Mouse (Mus musculus) cerebellum, postnatal 36 days (tissue): ENCODE results near the gene Cyp3a41b.
"Not testable (repeated sequence)": the region's sequence is repeated elsewhere in the genome, so short reads cannot be mapped to it uniquely, and the experiment has no call there.

Experiments used
- DNase-seq, 2 experiments: peaks; one replicate each; pipeline ENCODE4 v3.0.0; 2021 to 2022; ENCODE audit warnings: mixed read lengths in 2 of 2

Cyp3a41b gene

DNA sequence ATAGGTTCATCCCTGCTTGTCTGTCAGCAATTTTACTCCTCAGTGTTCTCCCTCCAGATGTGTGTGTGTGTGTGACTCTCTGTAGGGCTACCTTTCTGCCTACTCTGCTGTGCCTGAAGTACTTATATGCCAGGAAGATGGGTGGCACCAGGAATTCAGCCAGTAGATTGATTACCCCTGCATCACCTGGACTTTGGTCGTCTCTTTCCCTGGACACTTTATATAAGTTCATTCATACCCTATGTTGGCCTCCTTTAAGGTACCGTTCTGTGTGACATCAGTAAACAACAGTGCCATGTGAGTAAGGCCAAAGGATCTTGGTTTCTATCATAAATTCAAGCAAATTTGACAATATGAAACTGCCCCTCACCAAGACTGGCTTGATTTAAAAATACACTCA, at the start of gene Cyp3a41b:
Gene Cyp3a41b, minus strand, starts transcription at position 101 of the 400 bp plus-strand sequence.
- not testable (repeated sequence) for DNase-seq

DNA sequence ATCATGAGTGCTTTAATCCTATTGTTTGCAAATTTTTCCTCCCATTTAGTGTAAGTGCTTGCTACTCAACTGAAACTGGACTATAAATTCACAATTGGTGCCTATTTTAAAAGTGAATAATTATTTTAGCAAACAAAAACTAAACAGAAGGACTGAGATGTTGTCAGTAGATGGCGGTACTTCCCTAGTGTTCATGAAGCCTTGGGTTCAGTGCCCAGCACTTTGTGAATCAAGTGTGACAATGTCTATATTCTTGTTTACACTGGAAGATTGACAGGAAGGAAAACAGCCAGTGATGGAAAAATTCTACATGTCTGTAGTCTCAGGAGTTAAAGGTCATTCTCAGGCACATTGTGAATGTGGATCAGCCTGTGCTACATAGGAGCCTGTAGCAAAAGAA, 47.8 kb upstream of the Cyp3a41b start:
- DNase-seq = not testable (repeated sequence)

DNA sequence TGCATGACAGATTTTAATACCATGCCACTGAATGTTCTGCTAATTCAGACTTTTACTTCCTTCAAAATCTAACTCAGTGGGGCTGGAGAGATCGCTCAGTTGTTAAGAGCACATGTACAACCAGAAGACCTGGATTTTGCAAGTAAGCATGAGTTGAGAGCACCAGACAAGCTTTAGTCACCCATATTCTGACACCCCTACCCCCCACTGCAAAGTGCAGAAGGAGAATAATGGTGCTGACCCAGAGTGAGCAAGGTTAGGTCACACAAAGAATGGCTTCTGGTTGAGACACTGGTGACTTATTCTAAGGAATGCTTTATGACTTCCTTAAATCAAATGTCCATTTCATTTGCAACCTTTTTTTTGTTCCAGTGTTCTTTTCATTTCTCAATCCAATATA, 20.4 kb upstream of the Cyp3a41b start:
- not testable (repeated sequence) for DNase-seq

DNA sequence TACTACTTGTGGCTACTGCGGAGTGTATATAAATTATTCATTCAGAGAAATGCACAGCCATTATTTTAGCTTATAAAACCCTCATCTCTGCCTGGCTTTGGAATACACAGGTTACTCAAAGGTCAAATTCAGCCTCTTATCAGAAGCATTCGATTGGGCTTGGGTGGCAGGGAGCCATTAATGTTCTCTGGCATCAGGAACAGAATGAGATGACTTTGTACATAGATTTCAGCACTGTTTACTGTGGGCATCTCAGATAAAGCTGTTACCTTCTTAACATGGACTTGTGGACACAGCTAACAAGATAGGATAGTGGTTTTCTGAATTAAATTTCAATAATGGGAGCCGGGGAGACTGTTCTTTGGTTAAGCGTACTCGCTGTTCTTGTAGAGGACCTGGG, 13.3 kb upstream of the Cyp3a41b start:
- not testable (repeated sequence) for DNase-seq

DNA sequence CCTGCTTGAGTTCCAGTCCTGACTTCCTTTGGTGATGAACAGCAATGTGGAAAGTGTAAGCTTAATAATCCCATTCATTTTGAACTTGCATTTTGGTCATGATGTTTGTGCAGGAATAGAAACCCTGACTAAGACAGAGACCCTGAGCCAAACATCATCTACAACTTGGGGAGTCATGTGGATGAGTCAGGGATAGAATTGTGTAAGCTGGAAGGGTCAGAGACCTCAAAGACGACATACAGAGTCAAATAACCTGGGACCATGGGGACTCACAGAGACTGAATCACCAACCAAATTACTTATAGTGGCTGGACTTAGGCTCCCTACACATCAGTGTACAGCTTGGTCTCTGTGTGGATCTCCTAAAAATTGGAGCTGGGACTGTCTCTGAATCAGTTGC, 7.2 kb downstream of the Cyp3a41b start:
- DNase-seq = not testable (repeated sequence)

DNA sequence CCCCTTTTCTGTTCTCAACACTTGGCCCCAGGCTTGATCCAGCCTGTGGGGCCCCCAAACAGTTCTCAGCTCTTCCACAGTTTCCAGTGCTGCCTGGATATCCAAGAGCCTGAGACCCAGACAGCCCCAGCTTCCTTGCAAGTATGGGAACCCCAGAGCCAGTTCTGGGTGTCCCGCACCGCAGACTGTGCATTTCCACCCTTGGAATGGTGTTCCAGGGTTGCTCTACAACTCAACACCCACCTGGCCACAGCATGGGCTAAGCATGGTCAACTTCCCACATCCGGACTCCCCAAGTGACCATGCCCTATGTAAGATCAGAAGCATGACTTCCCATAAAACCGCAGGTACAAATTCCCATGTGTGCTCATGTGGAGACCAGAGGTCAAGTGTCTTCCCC, 8.9 kb downstream of the Cyp3a41b start:
- not testable (repeated sequence) for DNase-seq

DNA sequence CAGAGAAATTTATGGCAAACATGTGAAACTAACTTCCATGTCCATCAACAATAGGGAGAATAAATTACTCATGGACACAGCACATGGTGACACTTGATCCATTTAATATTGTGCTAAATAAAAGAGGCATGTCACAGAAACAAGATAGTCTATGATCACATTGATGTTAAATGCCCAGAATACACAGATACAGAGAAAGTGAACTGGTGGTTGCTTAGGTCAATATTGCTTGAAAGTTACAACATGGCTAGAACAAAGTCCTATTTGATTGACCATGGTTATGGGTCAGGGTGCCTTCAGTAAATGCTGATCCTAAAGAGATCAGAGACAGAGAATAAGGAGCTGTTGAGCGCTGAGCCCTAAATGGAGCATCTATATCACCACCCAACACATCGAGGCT, 12.6 kb downstream of the Cyp3a41b start:
- DNase-seq = not testable (repeated sequence)
